ENCODE assay signal across 10 mouse cellular contexts in genomic region chr14:30564451-30564850, GRCm38 (mm10). TPM values are rescaled to one million over a fixed set of nuclear protein-coding genes. Genes with fewer than 3 reads are reported as not detected.
DNase-seq lines count a peak whose midpoint lies in the region; ATAC-seq and TF ChIP-seq lines count a peak whose summit lies in the region.
"Had no signal": no experiment of that assay in that cellular context is flagged by ENCODE, and none has a peak within 500 bp of the region (broad histone marks: within the 10 kb centered on the region; RNA-seq: fewer than 3 reads in every experiment).

No protein-coding gene starts in this region.

- ATAC-seq in heart, embryonic 16.5 days (replicated peaks; ENCODE audit: extremely low read depth, insufficient read depth, low FRiP score) = peak; percentile 46; the same call in 1 of the 2 replicates
- ATAC-seq in midbrain, postnatal 0 days (ENCODE audit: low FRiP score) = no peak
- ATAC-seq in CD4-positive, CD25-positive, alpha-beta regulatory T cell, adult 4 months = no peak
- no peak for ATAC-seq in forebrain, embryonic 11.5 days (replicated peaks; ENCODE audit: low FRiP score)

- no peaks in the 10 kb centered on the region for H3K4me1 ChIP-seq in brown adipose tissue, adult 24 weeks (ENCODE audit: control insufficient read depth, insufficient read depth, insufficient read length, low read length)
- H3K4me1 ChIP-seq in heart, embryonic 16.5 days (ENCODE audit: control insufficient read depth, insufficient read depth, low read length) = peaks cover 10% of the 10 kb centered on the region
- H3K4me1 ChIP-seq in lung, adult 2 months (ENCODE audit: control insufficient read depth, insufficient read depth, low read length) = no peaks in the 10 kb centered on the region
- H3K4me1 ChIP-seq in midbrain, postnatal 0 days (ENCODE audit: insufficient read depth, low read length) = no peaks in the 10 kb centered on the region
- no peaks in the 10 kb centered on the region for H3K4me1 ChIP-seq in forebrain, embryonic 11.5 days (replicated peaks; ENCODE audit: control insufficient read depth, insufficient read depth, low read length)
- H3K4me1 ChIP-seq: limb, embryonic 15.5 days had no signal

- H3K27me3 ChIP-seq in heart, embryonic 16.5 days (ENCODE audit: control insufficient read depth, insufficient read depth, low read length) = no peaks in the 10 kb centered on the region
- H3K27me3 ChIP-seq in midbrain, postnatal 0 days (ENCODE audit: insufficient read depth, low read length) = no peaks in the 10 kb centered on the region
- H3K27me3 ChIP-seq in forebrain, embryonic 11.5 days (ENCODE audit: control insufficient read depth, insufficient read depth, low read length) = no peaks in the 10 kb centered on the region
- H3K27me3 ChIP-seq: embryonic facial prominence, embryonic 13.5 days; limb, embryonic 15.5 days had no signal

- no peaks in the 10 kb centered on the region for H3K9me3 ChIP-seq in heart, embryonic 16.5 days (replicated peaks; ENCODE audit: control insufficient read depth, low read length)
- H3K9me3 ChIP-seq in midbrain, postnatal 0 days (ENCODE audit: low read length) = no peaks in the 10 kb centered on the region
- H3K9me3 ChIP-seq in forebrain, embryonic 11.5 days (ENCODE audit: control insufficient read depth, low read length) = no peaks in the 10 kb centered on the region
- H3K9me3 ChIP-seq: embryonic facial prominence, embryonic 13.5 days; limb, embryonic 15.5 days had no signal

- DNase-seq in urinary bladder, postnatal 14 days (ENCODE audit: low spot score) = peak; percentile 63
- DNase-seq in urinary bladder, postnatal 4 days (ENCODE audit: low spot score in 2 of 2) = no peak
- peak; percentile 66 for DNase-seq in lung, adult 2 months
- DNase-seq in midbrain, postnatal 0 days (ENCODE audit: low spot score) = no peak
- no peak for DNase-seq in forebrain, embryonic 11.5 days (ENCODE audit: low spot score)

- H3K9ac ChIP-seq in heart, embryonic 16.5 days (ENCODE audit: low read length) = no peak overlapping the region
- no peak overlapping the region for H3K9ac ChIP-seq in midbrain, postnatal 0 days (replicated peaks; ENCODE audit: low read length, poor library complexity, severe bottlenecking)
- H3K9ac ChIP-seq in forebrain, embryonic 11.5 days (ENCODE audit: low read length) = no peak overlapping the region
- H3K9ac ChIP-seq: embryonic facial prominence, embryonic 13.5 days; limb, embryonic 15.5 days had no signal

- H3K4me3 ChIP-seq in brown adipose tissue, adult 24 weeks (ENCODE audit: insufficient read depth, low read depth, low read length) = no peak overlapping the region
- no peak overlapping the region for H3K4me3 ChIP-seq in heart, embryonic 16.5 days (ENCODE audit: low read length)
- no peak overlapping the region for H3K4me3 ChIP-seq in lung, adult 2 months (replicated peaks; ENCODE audit: extremely low read depth, low read depth, low read length)
- H3K4me3 ChIP-seq in midbrain, postnatal 0 days (ENCODE audit: low read depth, low read length) = no peak overlapping the region
- H3K4me3 ChIP-seq in forebrain, embryonic 11.5 days (ENCODE audit: low read depth, low read length) = no peak overlapping the region
- H3K4me3 ChIP-seq: embryonic facial prominence, embryonic 13.5 days; limb, embryonic 15.5 days had no signal

- H3K27ac ChIP-seq in brown adipose tissue, adult 24 weeks (replicated peaks; ENCODE audit: low read depth, low read length) = peak overlapping the region; percentile 38; the same call in 1 of the 2 replicates
- peak overlapping the region; percentile 50; the same call in 1 of the 2 replicates for H3K27ac ChIP-seq in heart, embryonic 16.5 days (ENCODE audit: low read length)
- H3K27ac ChIP-seq in midbrain, postnatal 0 days (ENCODE audit: low read depth, low read length) = no peak overlapping the region
- no peak overlapping the region for H3K27ac ChIP-seq in forebrain, embryonic 11.5 days (ENCODE audit: low read depth, low read length)
- H3K27ac ChIP-seq: embryonic facial prominence, embryonic 13.5 days; limb, embryonic 15.5 days had no signal

- 58% methylated on average over 2 of the region's 2 CpGs for WGBS in heart, embryonic 16.5 days
- 64% methylated on average over 2 of the region's 2 CpGs for WGBS in lung, adult 2 months
- 98% methylated on average over 2 of the region's 2 CpGs for WGBS in midbrain, postnatal 0 days
- WGBS in forebrain, embryonic 11.5 days = 94% methylated on average over 2 of the region's 2 CpGs

- TF ChIP-seq POLR2A in lung, adult 2 months (IDR thresholded peaks at IDR 0.05; ENCODE audit: borderline replicate concordance, extremely low read depth, low read depth, low read length) = no peak

- peaks cover 55% of the 10 kb centered on the region for H3K36me3 ChIP-seq in heart, embryonic 16.5 days (ENCODE audit: control insufficient read depth, insufficient read depth)
- peaks cover 71% of the 10 kb centered on the region for H3K36me3 ChIP-seq in midbrain, postnatal 0 days (ENCODE audit: insufficient read depth, low read length)
- peaks cover 27% of the 10 kb centered on the region for H3K36me3 ChIP-seq in forebrain, embryonic 11.5 days (ENCODE audit: control insufficient read depth, insufficient read depth, low read length)

- no peak for TF ChIP-seq CTCF in lung, adult 2 months (IDR thresholded peaks at IDR 0.05; ENCODE audit: insufficient read depth, low read length)
- TF ChIP-seq CTCF in midbrain, postnatal 0 days (IDR thresholded peaks at IDR 0.05) = no peak

- H3K4me2 ChIP-seq in heart, embryonic 16.5 days (ENCODE audit: low read depth, low read length) = no peak overlapping the region
- no peak overlapping the region for H3K4me2 ChIP-seq in midbrain, postnatal 0 days (ENCODE audit: low read depth, low read length, poor library complexity, severe bottlenecking)
- no peak overlapping the region for H3K4me2 ChIP-seq in forebrain, embryonic 11.5 days (ENCODE audit: low read depth, low read length, severe bottlenecking)
- H3K4me2 ChIP-seq: embryonic facial prominence, embryonic 13.5 days; limb, embryonic 15.5 days had no signal

RNA-seq across cellular contexts. Expression of gene Tkt, which starts 16.3 kb away (rescaled TPM):
- 6,666 and 7,122 TPM in 2 replicates for polyA plus RNA-seq in brown adipose tissue, adult 24 weeks (2012; ENCODE audit: insufficient read depth, insufficient read length, missing spikeins)
- 93.9 and 96.3 TPM in 2 replicates for polyA plus RNA-seq in heart, embryonic 16.5 days (2015; fragmentation: Nextera tagmentation; extraction: Ambion mirVana)
- 223 and 271 TPM in 2 replicates for polyA plus RNA-seq in lung, adult 2 months (2012; rRNA removed)
- total RNA-seq in midbrain, postnatal 0 days (2014; rRNA removed) = 364 and 388 TPM in 2 replicates
- 241 and 251 TPM in 2 replicates for polyA plus RNA-seq in midbrain, postnatal 0 days (2015; fragmentation: Nextera tagmentation; extraction: Ambion mirVana)
- polyA plus RNA-seq in CD4-positive, CD25-positive, alpha-beta regulatory T cell, adult 4 months (2017; shearing (Covaris generic)) = 100 to 1,000 TPM; 231 to 349 TPM
- 118 and 135 TPM in 2 replicates for polyA plus RNA-seq in forebrain, embryonic 11.5 days (2014; fragmentation: Nextera tagmentation; extraction: Ambion mirVana)

Comparison
In these comparisons a context has a peak if more than half of its experiments do, and no peak if none do; other contexts are left out.
1. DNase-seq: peak in urinary bladder, postnatal 14 days (single experiment) and lung, adult 2 months (single experiment); none in urinary bladder, postnatal 4 days (0 of 2), midbrain, postnatal 0 days (single experiment) and forebrain, embryonic 11.5 days (single experiment).
2. H3K27ac ChIP-seq: peak in brown adipose tissue, adult 24 weeks (single experiment) and heart, embryonic 16.5 days (single experiment); none in midbrain, postnatal 0 days (single experiment) and forebrain, embryonic 11.5 days (single experiment).
3. RNA of gene Tkt, which starts 16.3 kb away (polyA plus RNA-seq): 6,666 to 7,122 TPM in brown adipose tissue, adult 24 weeks; 231 to 349 TPM in CD4-positive, CD25-positive, alpha-beta regulatory T cell, adult 4 months, 223 to 271 TPM in lung, adult 2 months, 241 to 251 TPM in midbrain, postnatal 0 days, 118 to 135 TPM in forebrain, embryonic 11.5 days and 93.9 to 96.3 TPM in heart, embryonic 16.5 days; every median in the first group is over 10 times any median in the second.